Mouse (Mus musculus): ENCODE measurements around the gene Hist1h2be. TPM values are rescaled to one million over a fixed set of nuclear protein-coding genes. Genes with fewer than 3 reads are reported as not detected.

Hist1h2be gene
- polyA plus RNA-seq (2014; fragmentation: Illumina TruSeq; extraction: RNeasy Lipid Tissue Mini Kit (QIAGEN cat#74804); ENCODE audit: low read depth, low replicate concordance), result 17.8 TPM

DNA sequence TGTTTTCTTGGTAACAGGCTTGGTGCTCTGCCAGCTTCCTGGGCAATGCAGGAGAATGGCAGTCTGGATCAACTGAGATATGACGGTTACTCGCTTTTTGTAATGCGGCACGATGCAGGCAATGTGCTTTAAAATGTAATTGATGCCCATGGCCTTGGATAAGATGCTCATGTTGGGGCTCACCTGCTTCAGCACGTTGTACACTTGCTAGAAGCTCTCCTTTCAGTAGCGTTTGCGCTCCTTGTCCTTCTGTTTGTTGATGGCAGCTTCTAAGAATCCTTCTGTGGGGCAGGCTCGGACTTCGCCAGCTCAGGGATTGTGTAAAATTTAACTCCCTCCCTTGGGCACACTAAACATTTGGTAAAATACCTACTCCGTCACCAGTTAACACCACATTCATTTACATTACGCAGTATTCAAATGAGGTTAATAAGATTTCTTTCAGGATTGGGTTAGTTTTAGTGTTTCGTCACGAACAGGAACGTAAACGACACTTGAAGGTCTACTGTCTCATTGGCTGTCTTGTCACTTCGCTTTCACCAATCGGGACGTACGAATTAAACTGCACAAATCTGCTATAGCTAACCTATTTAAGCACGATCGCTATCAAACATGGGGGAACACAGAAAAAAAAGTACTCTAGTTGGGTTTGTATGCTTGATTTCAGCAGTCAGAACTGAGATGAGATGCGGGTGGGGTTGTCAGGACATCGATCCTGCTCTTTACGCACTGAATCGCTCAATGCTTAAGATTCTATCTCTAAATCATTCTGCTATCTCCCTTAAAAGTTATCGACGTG is at the start of gene Hist1h2be:
Gene Hist1h2be, minus strand, starts transcription at position 392 of the 799 bp plus-strand sequence.

DNA sequence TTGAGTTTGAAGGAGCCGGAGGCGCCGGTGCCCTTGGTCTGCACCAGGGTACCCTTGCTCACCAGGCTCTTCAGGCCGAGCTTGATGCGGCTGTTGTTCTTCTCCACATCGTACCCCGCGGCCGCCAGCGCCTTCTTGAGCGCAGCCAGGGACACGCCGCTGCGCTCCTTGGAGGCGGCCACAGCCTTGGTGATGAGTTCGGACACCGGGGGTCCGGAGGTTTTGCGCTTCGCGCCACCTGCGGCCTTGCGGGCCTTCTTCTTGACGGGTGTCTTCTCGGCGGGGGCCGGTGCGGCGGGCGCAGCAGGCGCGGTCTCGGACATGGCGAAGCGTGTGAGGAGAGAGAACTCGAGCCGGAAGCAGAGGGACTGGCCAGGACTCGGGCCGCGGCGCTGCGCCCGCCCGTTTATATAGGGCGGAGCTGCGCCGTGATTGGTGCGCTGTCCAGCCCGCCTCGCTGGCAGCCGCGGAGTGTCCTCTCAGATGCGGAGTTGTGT is 1.3 kb upstream of the Hist1h2be start, which contains the start of gene Hist1h1e:
Gene Hist1h1e, minus strand, starts transcription at position 384 of the 497 bp plus-strand sequence.

DNA sequence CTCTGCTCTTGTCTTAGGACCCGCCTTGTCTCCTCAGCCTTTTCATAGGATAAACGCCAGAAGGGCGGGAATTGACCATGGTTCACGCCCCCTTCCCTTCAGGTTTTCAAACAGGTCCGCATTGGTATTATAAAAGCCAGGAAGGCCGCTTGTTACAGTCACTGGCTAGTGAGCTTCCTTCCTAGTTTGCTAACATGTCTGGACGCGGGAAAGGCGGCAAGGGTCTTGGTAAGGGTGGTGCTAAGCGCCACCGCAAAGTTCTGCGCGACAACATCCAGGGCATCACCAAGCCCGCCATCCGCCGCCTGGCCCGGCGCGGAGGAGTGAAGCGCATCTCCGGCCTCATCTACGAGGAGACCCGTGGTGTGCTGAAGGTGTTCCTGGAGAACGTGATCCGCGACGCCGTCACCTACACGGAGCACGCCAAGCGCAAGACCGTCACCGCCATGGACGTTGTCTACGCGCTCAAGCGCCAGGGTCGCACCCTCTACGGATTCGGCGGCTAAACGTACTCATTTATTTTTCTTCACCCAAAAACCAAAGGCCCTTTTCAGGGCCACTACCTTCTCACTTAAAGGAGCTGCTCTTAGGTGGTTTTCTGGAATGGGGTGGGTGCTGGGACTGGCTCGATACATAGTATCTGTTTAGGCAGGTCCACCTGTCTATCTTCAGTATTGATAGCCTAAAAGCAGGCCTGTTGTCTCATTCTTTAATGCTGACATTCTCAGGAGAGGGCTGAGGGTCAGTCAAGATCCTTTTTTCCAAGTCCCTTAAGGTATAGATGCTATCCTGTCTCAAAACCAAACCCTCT is 39.3 kb downstream of the Hist1h2be start, which contains the start of gene Hist1h4d:
Gene Hist1h4d, plus strand, starts transcription at position 191 of the 811 bp plus-strand sequence.

DNA sequence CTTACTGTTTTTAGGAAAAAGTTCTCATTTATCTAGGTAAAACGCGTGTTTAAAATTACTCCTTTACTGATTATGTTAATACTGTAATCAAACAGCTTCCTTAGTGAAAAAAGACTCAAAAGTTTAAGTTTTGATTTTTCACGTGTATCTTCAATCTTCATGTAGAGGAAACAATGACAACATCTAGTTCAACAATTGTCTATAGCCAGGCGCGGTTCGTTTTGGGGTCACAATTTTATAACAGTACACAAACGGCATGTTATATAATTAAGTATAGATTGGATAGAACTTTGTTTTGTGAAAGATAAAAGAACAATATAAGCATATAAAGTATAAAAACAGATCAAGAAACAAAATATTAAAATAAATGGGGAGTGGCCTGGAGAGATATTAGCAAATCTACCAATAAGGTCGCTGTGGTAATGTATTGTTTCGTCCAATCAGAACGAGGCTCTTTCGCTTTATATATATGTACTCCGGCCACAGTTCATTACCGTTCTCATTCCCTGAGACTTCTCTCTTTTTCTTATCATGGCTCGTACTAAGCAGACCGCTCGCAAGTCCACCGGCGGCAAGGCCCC is 45.6 kb downstream of the Hist1h2be start, which contains the start of gene Hist1h3d:
Gene Hist1h3d, plus strand, starts transcription at position 493 of the 581 bp plus-strand sequence.

DNA sequence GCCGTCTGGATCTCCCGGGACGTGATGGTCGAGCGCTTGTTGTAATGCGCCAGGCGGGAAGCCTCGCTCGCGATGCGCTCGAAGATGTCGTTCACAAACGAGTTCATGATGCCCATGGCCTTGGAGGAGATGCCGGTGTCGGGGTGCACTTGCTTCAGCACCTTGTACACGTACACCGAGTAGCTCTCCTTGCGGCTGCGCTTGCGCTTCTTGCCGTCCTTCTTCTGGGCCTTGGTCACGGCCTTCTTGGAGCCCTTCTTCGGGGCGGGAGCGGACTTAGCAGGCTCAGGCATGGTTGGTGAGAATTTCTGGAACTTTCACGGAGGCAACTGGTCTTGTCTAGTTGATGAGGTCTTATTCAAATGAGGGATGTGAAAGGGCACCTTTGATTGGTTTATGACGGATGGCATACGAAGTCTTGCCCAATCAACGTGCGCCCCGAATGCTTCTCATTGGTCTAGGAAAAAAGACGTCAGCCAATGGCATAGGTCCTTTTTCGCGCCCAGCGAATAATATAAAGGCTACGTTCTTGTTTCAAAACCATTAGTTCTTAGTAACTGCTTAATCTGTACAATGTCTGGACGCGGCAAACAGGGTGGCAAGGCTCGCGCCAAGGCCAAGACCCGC is 46.9 kb downstream of the Hist1h2be start, which contains the start of the genes Hist1h2bf and Hist1h2ad:
Gene Hist1h2bf, minus strand, starts transcription at position 299 of the 627 bp plus-strand sequence.
Gene Hist1h2ad, plus strand, starts transcription at position 484 of the 627 bp plus-strand sequence.

DNA sequence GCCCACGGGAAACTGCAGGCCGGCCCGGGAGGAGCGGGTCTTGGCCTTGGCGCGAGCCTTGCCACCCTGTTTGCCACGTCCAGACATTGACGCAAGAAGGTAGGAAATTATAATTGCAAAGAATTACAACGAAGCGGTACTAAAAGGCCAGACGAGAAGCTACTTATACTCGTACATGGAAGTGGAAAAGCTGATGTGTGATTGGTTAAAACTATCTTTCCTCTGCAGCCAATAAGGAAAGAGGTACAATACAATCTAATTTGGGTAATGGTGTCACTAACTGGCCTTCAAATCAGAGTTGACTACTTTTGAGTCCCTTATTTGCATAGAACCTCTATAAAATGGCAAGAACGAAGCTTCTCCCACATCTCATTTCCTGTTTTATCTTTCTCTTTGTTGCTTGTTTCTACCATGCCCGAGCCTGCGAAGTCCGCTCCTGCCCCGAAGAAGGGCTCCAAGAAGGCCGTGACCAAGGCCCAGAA is 49.9 kb downstream of the Hist1h2be start, which contains the start of the genes Hist1h2ae and Hist1h2bg:
Gene Hist1h2ae, minus strand, starts transcription at position 199 of the 482 bp plus-strand sequence.
Gene Hist1h2bg, plus strand, starts transcription at position 375 of the 482 bp plus-strand sequence.

DNA sequence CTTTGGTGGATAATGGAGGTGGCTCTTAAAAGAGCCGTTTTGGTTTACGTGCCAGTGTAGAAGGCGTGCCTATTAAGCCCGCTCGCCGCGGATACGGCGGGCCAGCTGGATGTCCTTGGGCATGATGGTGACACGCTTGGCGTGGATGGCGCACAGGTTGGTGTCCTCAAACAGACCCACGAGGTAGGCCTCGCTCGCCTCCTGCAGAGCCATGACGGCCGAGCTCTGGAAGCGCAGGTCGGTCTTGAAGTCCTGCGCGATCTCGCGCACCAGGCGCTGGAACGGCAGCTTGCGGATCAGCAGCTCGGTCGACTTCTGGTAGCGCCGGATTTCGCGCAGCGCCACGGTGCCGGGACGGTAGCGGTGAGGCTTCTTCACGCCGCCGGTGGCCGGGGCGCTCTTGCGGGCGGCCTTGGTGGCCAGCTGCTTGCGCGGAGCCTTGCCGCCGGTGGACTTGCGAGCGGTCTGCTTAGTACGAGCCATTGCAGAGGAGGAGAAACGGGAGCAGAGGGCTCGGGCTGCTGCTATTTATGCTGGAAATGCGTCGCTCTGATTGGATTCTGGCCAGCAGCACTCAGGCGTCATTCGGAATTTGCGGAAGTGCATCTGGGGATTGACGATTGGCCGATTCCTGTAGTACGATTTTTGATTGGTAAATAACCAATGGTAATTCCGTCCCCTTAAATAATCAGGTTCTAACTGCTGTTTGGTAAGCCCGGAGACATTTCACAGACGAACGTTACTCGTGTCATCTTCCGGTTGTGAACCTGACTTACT is 58.9 kb downstream of the Hist1h2be start, which contains the start of gene Hist1h3e:
Gene Hist1h3e, minus strand, starts transcription at position 487 of the 777 bp plus-strand sequence.

DNA sequence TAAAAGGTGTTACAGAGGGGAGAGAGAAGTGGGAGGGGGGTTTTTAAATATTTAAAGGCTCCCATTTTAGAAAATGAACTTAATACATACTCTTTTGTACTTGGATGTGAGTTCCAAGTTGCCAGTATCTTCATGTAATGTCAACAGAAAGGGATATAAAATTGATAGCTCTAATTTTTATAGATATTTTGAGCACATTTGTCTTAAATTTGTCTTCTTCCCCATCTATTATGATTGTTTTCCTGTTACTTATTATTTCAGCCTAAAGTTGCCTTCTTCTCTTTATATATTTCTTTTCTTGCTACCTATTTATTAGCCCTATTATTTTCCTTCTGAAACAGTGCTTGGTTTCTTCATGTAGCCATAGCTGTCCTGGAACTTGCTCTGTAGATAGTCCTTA is 68.0 kb downstream of the Hist1h2be start, which contains the start of gene Hist1h1d:
Gene Hist1h1d, plus strand, starts transcription at position 301 of the 400 bp plus-strand sequence.

DNA sequence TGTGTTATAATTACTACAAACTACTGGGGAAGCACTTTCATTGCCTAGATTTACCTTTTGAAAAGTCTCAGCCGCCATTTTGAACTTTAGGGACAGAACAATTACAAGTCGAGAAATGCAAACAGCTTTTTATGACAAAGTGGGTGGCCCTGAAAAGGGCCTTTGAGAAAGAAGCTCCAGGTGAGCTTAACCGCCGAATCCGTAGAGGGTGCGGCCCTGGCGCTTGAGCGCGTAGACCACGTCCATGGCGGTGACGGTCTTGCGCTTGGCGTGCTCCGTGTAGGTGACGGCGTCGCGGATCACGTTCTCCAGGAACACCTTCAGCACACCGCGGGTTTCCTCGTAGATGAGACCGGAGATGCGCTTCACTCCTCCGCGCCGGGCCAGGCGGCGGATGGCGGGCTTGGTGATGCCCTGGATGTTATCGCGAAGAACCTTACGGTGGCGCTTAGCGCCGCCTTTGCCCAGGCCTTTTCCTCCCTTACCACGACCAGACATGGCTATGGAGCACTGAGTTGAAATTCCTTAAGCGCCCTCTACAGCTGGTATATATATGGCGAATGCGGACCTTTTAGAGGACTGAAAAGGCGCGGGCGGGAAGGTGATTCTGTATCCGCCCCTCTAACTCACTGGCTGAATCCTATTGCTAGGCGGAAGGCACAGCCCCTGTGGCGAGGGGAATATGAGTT is 69.6 kb downstream of the Hist1h2be start, which contains the start of gene Hist1h4f:
Gene Hist1h4f, minus strand, starts transcription at position 503 of the 689 bp plus-strand sequence.

DNA sequence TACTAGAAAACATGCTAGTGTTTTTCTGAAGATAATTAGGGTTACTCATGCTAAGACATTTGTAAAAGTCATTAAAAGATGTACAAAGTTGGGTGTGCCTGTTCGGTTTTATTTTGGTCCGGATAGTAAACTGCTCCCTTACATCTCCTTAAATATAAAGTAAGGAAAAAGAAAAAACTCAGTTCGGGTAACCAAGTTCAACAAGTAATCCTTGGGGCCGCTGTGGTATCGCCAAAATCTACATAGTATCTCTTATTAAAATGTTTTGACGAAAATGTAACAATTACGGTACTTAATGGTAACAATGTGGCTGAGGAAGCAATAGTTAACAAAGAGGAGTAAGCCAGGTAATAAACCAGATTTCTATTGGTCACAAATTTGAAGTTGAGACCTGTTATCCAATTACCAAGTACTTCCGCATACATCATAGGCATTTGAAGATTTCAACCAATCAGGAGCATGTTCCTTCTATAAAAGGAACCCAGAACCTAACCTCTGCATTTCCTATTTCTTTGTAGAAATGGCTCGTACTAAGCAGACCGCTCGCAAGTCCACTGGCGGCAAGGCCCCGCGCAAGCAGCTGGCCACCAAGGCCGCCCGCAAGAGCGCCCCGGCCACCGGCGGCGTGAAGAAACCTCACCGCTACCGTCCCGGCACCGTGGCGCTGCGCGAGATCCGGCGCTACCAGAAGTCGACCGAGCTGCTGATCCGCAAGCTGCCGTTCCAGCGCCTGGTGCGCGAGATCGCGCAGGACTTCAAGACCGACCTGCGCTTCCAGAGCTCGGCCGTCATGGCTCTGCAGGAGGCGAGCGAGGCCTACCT is 76.7 kb downstream of the Hist1h2be start, which contains the start of gene Hist1h3f:
Gene Hist1h3f, plus strand, starts transcription at position 88 of the 822 bp plus-strand sequence.

DNA sequence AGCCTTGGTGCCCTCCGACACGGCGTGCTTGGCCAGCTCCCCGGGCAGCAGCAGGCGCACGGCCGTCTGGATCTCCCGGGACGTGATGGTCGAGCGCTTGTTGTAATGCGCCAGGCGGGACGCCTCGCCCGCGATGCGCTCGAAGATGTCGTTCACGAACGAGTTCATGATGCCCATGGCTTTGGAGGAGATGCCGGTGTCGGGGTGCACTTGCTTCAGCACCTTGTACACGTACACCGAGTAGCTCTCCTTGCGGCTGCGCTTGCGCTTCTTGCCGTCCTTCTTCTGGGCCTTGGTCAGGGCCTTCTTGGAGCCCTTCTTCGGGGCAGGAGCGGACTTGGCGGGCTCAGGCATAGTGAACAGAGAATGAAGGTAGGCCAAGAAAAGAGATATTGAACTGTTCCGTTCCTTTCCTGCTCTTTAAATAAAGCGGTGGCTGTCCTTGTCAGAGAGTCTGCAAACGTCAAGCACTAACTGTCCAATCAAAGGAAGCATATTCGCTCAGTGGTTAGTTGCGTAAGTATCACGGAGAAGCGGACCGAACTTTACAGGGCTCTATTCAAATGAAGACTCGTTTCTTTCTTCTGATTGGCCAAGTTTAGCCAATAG is 77.8 kb downstream of the Hist1h2be start, which contains the start of gene Hist1h2bh:
Gene Hist1h2bh, minus strand, starts transcription at position 394 of the 609 bp plus-strand sequence.

DNA sequence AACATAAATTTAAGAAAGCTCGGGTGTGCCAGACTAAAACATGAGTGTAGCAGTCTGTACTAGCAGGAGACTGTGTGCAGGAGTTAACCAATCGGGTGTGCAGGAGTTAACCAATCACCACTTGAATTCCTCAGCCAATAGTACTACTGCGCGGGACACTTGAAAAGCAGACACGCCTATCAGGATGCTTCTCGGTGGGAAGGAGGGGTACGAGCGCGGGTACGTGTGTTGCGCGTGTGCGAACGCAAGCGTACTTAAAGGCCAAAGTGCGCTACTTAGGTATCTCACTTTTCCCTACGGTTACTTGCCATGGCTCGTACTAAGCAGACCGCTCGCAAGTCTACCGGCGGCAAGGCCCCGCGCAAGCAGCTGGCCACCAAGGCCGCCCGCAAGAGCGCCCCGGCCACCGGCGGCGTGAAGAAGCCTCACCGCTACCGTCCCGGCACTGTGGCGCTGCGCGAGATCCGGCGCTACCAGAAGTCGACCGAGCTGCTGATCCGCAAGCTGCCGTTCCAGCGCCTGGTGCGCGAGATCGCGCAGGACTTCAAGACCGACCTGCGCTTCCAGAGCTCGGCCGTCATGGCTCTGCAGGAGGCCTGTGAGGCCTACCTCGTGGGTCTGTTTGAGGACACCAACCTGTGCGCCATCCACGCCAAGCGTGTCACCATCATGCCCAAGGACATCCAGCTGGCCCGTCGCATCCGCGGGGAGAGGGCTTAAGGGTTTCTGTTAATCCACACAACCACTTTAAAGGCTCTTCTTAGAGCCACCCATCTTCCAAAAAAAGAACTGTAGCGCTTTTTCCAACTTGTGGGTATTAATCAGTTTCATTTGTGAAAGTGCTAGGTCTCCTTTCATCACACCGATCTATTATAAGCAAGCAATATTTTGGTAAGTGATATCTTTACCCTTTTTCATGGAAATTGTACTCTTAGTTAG is 85.5 kb downstream of the Hist1h2be start, which contains the start of gene Hist1h3g:
Gene Hist1h3g, plus strand, starts transcription at position 286 of the 939 bp plus-strand sequence.

All from kidney, adult 10 weeks (tissue).